Mouse (Mus musculus) cerebellum, adult 2 months (tissue): ENCODE results near the gene Pth1r. TPM values are rescaled to one million over a fixed set of nuclear protein-coding genes. Genes with fewer than 3 reads are reported as not detected.

Experiments
- DNase-seq, 2 experiments: peaks; one replicate each; pipeline ENCODE4 v3.0.0; 2021
- H3K27ac ChIP-seq: fragments of 200-500 bp; 2 replicates; pipeline ENCODE4 v1.5.1; 2012; ENCODE audit warnings: low read length, control low read depth, inconsistent platforms; ENCODE audit not compliant: insufficient read depth
- H3K27me3 ChIP-seq: fragments of 200-500 bp; 2 replicates; pipeline ENCODE4 v1.6.1; 2012; ENCODE audit warnings: inconsistent platforms, mild to moderate bottlenecking, low read length, moderate library complexity; ENCODE audit not compliant: control insufficient read depth, insufficient read depth
- H3K4me1 ChIP-seq: fragments of 200-500 bp; 2 replicates; pipeline ENCODE4 v1.6.1; 2011; ENCODE audit warnings: low read length; ENCODE audit not compliant: control insufficient read depth, insufficient read depth
- H3K4me3 ChIP-seq: fragments of 200-500 bp; replicated peaks from 2 replicates; pipeline ENCODE3; 2011; ENCODE audit warnings: mild to moderate bottlenecking, low read depth, low read length, control low read depth; ENCODE audit not compliant: insufficient read depth
- CTCF ChIP-seq: fragments of 200-500 bp; IDR thresholded peaks from 2 replicates; pipeline ENCODE4 v1.5.1; 2011; ENCODE audit warnings: low read depth, mild to moderate bottlenecking, control low read depth, low read length, moderate library complexity, borderline replicate concordance; ENCODE audit not compliant: insufficient read depth
- POLR2A ChIP-seq: fragments of 200-500 bp; IDR thresholded peaks from 2 replicates; pipeline ENCODE4 v1.6.1; 2011; ENCODE audit warnings: low read length, control low read depth, borderline replicate concordance; ENCODE audit not compliant: insufficient read depth
- WGBS: fragments of 180-500 bp; shearing (Covaris S2); methylation state at CpG from one replicate; pipeline ENCODE4 v1.1.7; 2018; 5-methylcytosine and 5-hydroxymethylcytosine counted together
- polyA plus RNA-seq: library from polyadenylated mRNA; depleted of rRNA; stranded (reverse); fragments of >200 nt; gene quantifications from 2 replicates; pipeline ENCODE4 v1.2.3, GENCODE M21; 2012

The Pth1r gene
- polyA plus RNA-seq, 1 experiment = 12.9 TPM

DNA sequence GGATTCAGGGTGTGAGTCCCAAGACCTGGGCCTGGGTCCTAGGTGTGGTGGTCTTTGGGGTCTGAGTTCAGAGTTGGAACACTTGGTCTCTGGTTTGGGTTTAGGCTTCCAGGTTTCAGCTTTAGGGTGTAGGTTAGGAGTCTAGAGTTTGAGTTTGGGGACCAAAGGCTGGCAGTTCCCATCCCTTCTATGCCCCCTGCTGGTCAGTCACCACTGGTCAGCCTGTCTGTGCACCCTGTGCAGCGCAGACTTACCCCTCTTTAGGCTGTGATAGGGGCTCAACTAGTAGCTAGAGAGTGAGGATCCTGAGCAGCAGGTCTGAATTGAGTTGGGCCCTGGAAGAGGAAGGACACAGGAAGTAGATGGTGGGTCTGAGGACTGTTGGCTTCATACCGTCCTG is 12.3 kb upstream of the Pth1r start:
- no peak for DNase-seq
- H3K27ac ChIP-seq = no peak overlapping the region
- WGBS = 91% methylated on average over 2 of the region's 2 CpGs
- H3K4me3 ChIP-seq = no peak overlapping the region
- TF ChIP-seq CTCF = peak; percentile 38; the same call in 1 of the 2 replicates
- no peak for TF ChIP-seq POLR2A
- peaks cover 12% of the 10 kb centered on the region for H3K4me1 ChIP-seq
- H3K27me3 ChIP-seq = no peaks in the 10 kb centered on the region

DNA sequence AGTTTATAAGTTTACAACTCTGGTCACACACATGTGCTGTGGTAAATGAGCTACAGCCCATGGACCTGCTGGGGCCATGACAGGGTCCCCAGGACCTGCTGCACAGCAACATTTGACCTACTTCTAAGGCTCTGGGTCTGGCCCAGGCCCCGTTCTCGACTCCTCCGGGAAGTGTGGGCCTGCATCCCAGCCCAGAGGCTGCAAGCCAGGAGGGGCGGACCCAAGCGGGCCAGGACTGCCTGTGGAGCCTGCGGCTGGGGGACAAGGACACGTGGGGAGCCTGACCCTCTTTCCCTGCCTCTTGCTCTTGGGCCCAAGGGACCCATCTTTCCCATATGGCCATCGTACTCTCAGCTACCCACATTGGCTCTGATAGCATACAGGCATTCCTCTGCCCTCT is 11.7 kb upstream of the Pth1r start:
- H3K4me3 ChIP-seq = no peak overlapping the region
- H3K27ac ChIP-seq = no peak overlapping the region
- H3K27me3 ChIP-seq = no peaks in the 10 kb centered on the region
- 8% methylated on average over 8 of the region's 8 CpGs for WGBS
- no peak for TF ChIP-seq POLR2A
- no peak for TF ChIP-seq CTCF
- H3K4me1 ChIP-seq = peaks cover 12% of the 10 kb centered on the region
- DNase-seq = peak; percentile 35 to 39

DNA sequence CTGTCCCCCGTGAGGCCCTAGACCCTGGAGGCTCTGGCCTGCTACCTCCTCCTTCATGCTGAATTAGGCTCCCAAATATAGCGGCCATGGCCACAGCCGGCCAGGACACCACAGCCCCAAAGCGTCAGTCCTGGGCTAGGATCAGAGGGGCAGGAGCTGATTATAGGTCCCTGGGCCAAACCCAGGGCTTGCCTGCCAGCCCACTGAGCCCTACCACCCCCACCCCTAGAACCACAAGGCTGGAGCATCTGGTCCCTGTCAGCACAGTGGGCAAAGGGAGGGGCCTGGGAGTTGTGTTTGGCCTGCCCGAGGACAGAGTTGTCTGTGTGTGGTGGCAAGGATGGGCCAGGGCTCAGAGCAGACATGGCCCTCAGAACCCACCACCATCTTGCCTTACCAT is 10.9 kb upstream of the Pth1r start:
- Histone ChIP-seq H3K4me1 (peaks cover 12% of the 10 kb centered on the region), H3K4me3 (no peak overlapping the region), H3K27me3 (no peaks in the 10 kb centered on the region), H3K27ac (no peak overlapping the region)
- DNase-seq = no peak
- WGBS = 70% methylated on average over 5 of the region's 5 CpGs
- TF ChIP-seq CTCF (no peak), POLR2A (no peak)

DNA sequence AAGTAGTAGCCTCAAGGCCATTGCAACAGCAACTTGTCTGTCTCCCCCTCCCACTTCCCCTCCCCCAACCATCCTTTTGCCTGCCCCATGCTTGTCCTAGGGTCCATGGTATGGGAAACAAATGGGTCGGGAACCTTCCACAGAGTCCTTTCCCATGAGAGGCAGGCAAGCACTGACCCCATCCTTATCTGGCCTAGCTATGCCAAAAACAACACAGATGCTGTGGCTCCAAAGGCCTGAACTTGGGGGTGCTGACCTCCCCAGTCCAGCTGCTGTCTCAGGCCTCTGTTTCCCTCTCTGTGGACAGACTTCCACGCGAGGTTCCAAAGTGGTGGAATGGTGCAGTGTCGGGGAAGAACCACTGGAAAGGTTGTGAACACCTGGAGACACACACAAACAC is 6.8 kb upstream of the Pth1r start:
- no peak for DNase-seq
- Histone ChIP-seq H3K4me1 (peaks cover 4% of the 10 kb centered on the region), H3K4me3 (no peak overlapping the region), H3K27me3 (no peaks in the 10 kb centered on the region), H3K27ac (no peak overlapping the region)
- WGBS = 93% methylated on average over 4 of the region's 4 CpGs
- TF ChIP-seq POLR2A (no peak), CTCF (no peak)

DNA sequence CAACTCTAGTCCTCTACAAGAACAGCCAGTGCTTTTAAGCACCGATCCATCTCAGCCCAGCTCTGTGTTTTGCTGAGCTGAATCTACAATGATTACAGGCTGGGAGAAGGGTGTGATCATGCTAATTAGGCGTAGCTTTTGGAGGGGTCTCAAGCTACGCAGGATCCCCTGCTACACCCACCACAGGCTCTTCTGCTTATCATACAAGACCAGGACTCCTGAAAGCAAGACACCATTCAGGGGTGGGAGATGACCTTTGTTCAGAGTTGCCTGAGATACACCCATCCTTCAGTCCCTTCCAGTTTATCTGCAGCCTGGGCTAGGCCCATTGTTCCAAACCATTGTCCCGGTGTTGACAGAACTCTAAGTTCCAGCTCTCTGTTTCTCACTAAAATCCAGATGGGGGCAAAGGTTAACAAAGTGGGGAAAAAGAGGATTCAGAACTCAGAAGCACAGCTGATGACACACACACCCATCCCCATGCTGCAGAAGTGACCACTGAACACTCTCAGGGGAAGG is 6.0 kb upstream of the Pth1r start:
- no peak overlapping the region for H3K27ac ChIP-seq
- WGBS = 84% methylated on average over 4 of the region's 4 CpGs
- TF ChIP-seq POLR2A (no peak), CTCF (no peak)
- no peaks in the 10 kb centered on the region for H3K27me3 ChIP-seq
- H3K4me3 ChIP-seq = no peak overlapping the region
- no peak for DNase-seq
- H3K4me1 ChIP-seq = no peaks in the 10 kb centered on the region

DNA sequence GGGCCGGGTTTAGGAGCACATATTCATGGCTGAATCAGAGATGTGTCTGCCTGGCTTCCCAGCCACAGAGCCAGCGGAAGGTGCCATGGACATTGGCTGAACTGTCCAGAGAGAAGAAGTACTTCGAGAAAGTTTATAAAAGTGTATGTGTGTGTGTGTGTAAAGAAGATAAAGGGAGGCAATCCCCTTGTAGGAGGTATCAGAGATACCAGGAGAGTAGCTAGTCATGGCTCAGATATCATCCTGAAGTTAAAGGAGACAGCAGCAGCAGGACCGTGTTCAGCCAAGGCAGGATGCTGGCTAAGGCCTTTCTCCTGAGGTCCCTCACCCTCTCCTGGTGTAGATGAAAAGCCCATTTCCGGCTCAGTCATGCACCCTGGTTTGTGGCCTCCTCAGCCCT is 4.5 kb upstream of the Pth1r start:
- 81% methylated on average over 5 of the region's 5 CpGs for WGBS

DNA sequence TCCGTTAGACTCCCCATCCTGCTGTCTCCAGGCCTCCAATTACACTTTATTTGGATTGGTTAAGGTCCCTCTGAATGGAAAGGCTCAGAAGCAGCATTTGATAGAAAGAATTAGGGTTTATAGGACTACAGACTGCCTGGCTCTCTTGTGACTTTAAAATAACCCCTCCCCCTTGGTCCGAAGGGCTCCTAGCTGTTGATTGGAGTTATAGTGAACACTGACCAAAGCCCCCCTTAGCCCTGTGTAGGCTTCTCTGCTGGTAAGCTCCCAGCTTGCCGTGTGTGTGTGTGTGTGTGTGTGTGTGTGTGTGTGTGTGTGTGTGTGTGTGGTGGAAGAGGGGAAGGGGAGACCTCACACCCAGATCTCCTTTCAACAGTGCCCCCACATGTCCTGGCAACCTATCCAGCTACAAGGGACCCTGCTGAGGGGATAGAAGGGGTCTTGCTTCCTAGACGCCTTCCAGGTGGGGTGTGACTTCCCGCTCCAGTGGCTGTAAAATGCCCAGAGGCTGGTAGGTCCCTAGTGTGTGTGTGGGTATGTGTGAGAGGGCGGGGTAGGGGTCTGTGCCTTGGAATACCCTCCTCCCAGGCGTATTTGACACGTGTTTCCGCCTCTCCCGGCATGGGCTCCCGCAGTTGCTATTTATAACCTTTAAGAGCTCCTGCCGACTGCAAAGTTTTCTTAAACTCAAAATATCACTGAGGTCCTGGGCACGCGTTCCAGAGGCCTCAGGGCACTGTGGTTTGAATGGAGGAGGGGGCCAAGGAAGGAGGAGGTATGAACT is 3.7 kb upstream of the Pth1r start:
- TF ChIP-seq CTCF = no peak
- TF ChIP-seq POLR2A = no peak
- Histone ChIP-seq H3K27me3 (no peaks in the 10 kb centered on the region; the same call in 1 of the 2 replicates), H3K4me3 (no peak overlapping the region), H3K27ac (no peak overlapping the region), H3K4me1 (no peaks in the 10 kb centered on the region)
- DNase-seq = no peak
- WGBS = 43% methylated on average over 14 of the region's 14 CpGs

More for the DNA sequence above, 4.5 kb upstream of the Pth1r start:
- TF ChIP-seq CTCF = no peak
- TF ChIP-seq POLR2A = no peak
- H3K27ac ChIP-seq = no peak overlapping the region
- no peak for DNase-seq
- H3K4me1 ChIP-seq = no peaks in the 10 kb centered on the region
- no peaks in the 10 kb centered on the region; the same call in 1 of the 2 replicates for H3K27me3 ChIP-seq
- H3K4me3 ChIP-seq = no peak overlapping the region

DNA sequence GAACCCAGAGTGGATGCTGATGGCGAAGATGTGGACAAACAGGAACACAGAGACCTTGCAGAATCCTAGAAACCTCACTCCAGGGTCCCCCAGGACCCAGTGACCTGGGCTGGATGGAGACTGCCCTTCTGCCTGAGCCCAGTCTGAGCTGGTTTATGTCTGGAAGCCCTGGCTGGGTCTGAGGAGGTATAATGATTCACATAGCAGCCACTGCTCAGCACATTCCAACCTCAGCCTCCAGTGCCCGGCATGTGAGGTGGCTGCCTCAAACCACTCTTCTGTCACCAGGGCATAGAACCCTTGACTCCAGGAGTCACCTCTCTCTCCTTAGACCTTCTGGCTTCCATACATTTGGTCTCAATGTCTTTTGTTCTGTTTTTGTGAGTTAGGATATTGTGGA is 1.5 kb upstream of the Pth1r start:
- DNase-seq = no peak
- no peaks in the 10 kb centered on the region; the same call in 1 of the 2 replicates for H3K27me3 ChIP-seq
- whole genome bisulfite sequencing = 73% methylated on average over 2 of the region's 2 CpGs
- H3K27ac ChIP-seq = no peak overlapping the region
- H3K4me3 ChIP-seq = no peak overlapping the region
- H3K4me1 ChIP-seq = no peaks in the 10 kb centered on the region
- TF ChIP-seq CTCF (no peak), POLR2A (no peak)
